Mouse (Mus musculus): Measurements from ENCODE around the gene Csnk1e. TPM values are rescaled to one million over a fixed set of nuclear protein-coding genes. Genes with fewer than 3 reads are reported as not detected.

Gene Csnk1e
- total and polyA plus RNA-seq, 3 experiments = 10.4 to 46.7 (median 16.8) TPM

- in situ Hi-C loops (cut with MboI; ENCODE audit: low pct_ligation_motif_present, low pct_unique_long_range_greater_than_20kb, low sequenced_read_pairs) (no loop called here), dilution Hi-C loops (cut with MboI; ENCODE audit: extremely low pct_ligation_motif_present, extremely low pct_unique_long_range_greater_than_20kb, low sequenced_read_pairs) (no loop called here)
- peaks cover 50 to 76% of the 10 kb centered on the region in 2 experiments for H3K36me3 ChIP-seq (replicated peaks in 1 of 2; ENCODE audit: control insufficient read depth in 1 of 2, insufficient read depth in 1 of 2, low read length in 1 of 2)
- peaks cover 0 to 4% of the 10 kb centered on the region in 2 experiments; a peak in 1 of 4 replicates for H3K4me1 ChIP-seq (ENCODE audit: control insufficient read depth in 1 of 2, insufficient read depth in 2 of 2)
- no peak for DNase-seq (ENCODE audit: extremely low read depth)
- H3K79me2 ChIP-seq (replicated peaks; ENCODE audit: control insufficient read depth, extremely low read depth, insufficient read depth, poor library complexity, severe bottlenecking) = no peaks in the 10 kb centered on the region
- H3K27ac ChIP-seq (ENCODE audit: insufficient read depth, low read depth) = no peak overlapping the region
- no peaks in the 10 kb centered on the region for H3K27me3 ChIP-seq (replicated peaks)
- no peak for TF ChIP-seq MYC (IDR thresholded peaks at IDR 0.05; ENCODE audit: low read depth, low read length)
- TF ChIP-seq TBP (conservative IDR thresholded peaks at IDR 0.05; ENCODE audit: low read depth, low read length) = no peak
- no peak for TF ChIP-seq USF1 (IDR thresholded peaks at IDR 0.05; ENCODE audit: low read depth, low read length)
- no peak for TF ChIP-seq ZNF384 (IDR thresholded peaks at IDR 0.05; ENCODE audit: low read depth, low read length)
- no peak overlapping the region for H3K4me2 ChIP-seq (ENCODE audit: insufficient read depth, low read depth, poor library complexity, severe bottlenecking)
- no peak overlapping the region for H3K9ac ChIP-seq (ENCODE audit: insufficient read depth, low read depth)
- no peak overlapping the region for H3K4me3 ChIP-seq (replicated peaks in 1 of 3; ENCODE audit: low read depth in 2 of 3, low read length in 2 of 3, poor library complexity in 1 of 3)
- H3K9me3 ChIP-seq (replicated peaks; ENCODE audit: low read length) = peaks cover 4% of the 10 kb centered on the region
These were observed 26.8 kb downstream of the Csnk1e start for GRCm38 (mm10) chr15:79428616-79429015.

GRCm38 (mm10) chr15:79427516-79427915 is 27.9 kb downstream of the Csnk1e start:
- peaks cover 61 to 80% of the 10 kb centered on the region in 2 experiments for H3K36me3 ChIP-seq (replicated peaks in 1 of 2; ENCODE audit: control insufficient read depth in 1 of 2, insufficient read depth in 1 of 2, low read length in 1 of 2)
- H3K4me1 ChIP-seq (ENCODE audit: control insufficient read depth in 1 of 2, insufficient read depth in 2 of 2) = peaks cover 0 to 4% of the 10 kb centered on the region in 2 experiments; a peak in 1 of 4 replicates
- no peaks in the 10 kb centered on the region for H3K27me3 ChIP-seq (replicated peaks)
- dilution Hi-C loops (cut with MboI; ENCODE audit: extremely low pct_ligation_motif_present, extremely low pct_unique_long_range_greater_than_20kb, low sequenced_read_pairs) = no loop called here
- peaks cover 4% of the 10 kb centered on the region for H3K9me3 ChIP-seq (replicated peaks; ENCODE audit: low read length)
- no peak overlapping the region for H3K4me2 ChIP-seq (ENCODE audit: insufficient read depth, low read depth, poor library complexity, severe bottlenecking)
- in situ Hi-C loops (cut with MboI; ENCODE audit: low pct_ligation_motif_present, low pct_unique_long_range_greater_than_20kb, low sequenced_read_pairs) = no loop called here
- H3K9ac ChIP-seq (ENCODE audit: insufficient read depth, low read depth) = no peak overlapping the region
- no peaks in the 10 kb centered on the region for H3K79me2 ChIP-seq (replicated peaks; ENCODE audit: control insufficient read depth, extremely low read depth, insufficient read depth, poor library complexity, severe bottlenecking)
- H3K4me3 ChIP-seq (replicated peaks in 1 of 3; ENCODE audit: low read depth in 2 of 3, low read length in 2 of 3, poor library complexity in 1 of 3) = no peak overlapping the region
- TF ChIP-seq EP300 (IDR thresholded peaks at IDR 0.05; ENCODE audit: low read length) (no peak), CTCF (conservative IDR thresholded peaks at IDR 0.05 in 1 of 2, IDR thresholded peaks at IDR 0.05 in 1 of 2; ENCODE audit: low read depth in 2 of 2, low read length in 2 of 2) (no peak), SIN3A (IDR thresholded peaks at IDR 0.05; ENCODE audit: low read length) (no peak), JUN (IDR thresholded peaks at IDR 0.05; ENCODE audit: insufficient read depth, low read depth, low read length) (no peak), RCOR1 (conservative IDR thresholded peaks at IDR 0.05; ENCODE audit: low read depth, low read length) (no peak), TBP (conservative IDR thresholded peaks at IDR 0.05; ENCODE audit: low read depth, low read length) (no peak), UBTF (IDR thresholded peaks at IDR 0.05; ENCODE audit: low read depth, low read length) (no peak), KAT2A (IDR thresholded peaks at IDR 0.05; ENCODE audit: insufficient replicate concordance, low read length) (no peak), ETS1 (conservative IDR thresholded peaks at IDR 0.05; ENCODE audit: low read depth, low read length) (no peak), MAFK (IDR thresholded peaks at IDR 0.05; ENCODE audit: insufficient replicate concordance, low read length) (no peak), SMC3 (IDR thresholded peaks at IDR 0.05; ENCODE audit: low read depth, low read length) (no peak), POLR2AphosphoS2 (IDR thresholded peaks at IDR 0.05; ENCODE audit: low read depth, low read length) (no peak), ZKSCAN1 (IDR thresholded peaks at IDR 0.05; ENCODE audit: borderline replicate concordance, low read depth, low read length) (no peak), MAZ (IDR thresholded peaks at IDR 0.05; ENCODE audit: low read depth, low read length) (no peak), E2F4 (IDR thresholded peaks at IDR 0.05; ENCODE audit: insufficient replicate concordance, low read depth, low read length) (no peak), USF1 (IDR thresholded peaks at IDR 0.05; ENCODE audit: low read depth, low read length) (no peak), MAX (IDR thresholded peaks at IDR 0.05; ENCODE audit: low read length) (no peak), NRF1 (IDR thresholded peaks at IDR 0.05; ENCODE audit: low read depth, low read length) (no peak), NELFE (IDR thresholded peaks at IDR 0.05; ENCODE audit: low read depth, low read length) (no peak), HCFC1 (IDR thresholded peaks at IDR 0.05; ENCODE audit: low read depth, low read length) (no peak)
- H3K27ac ChIP-seq (ENCODE audit: insufficient read depth, low read depth) = no peak overlapping the region
- DNase-seq (ENCODE audit: extremely low read depth) = no peak
